Mouse (Mus musculus): ENCODE measurements around the gene Sipa1l3. TPM values are rescaled to one million over a fixed set of nuclear protein-coding genes. Genes with fewer than 3 reads are reported as not detected.

Sipa1l3 gene
- polyA plus RNA-seq, 1 experiment from 2014 or later = 21.6 TPM

- no peak overlapping the region for H3K4me3 ChIP-seq (ENCODE audit: low read length)
- no peaks in the 10 kb centered on the region for H3K9me3 ChIP-seq (ENCODE audit: control insufficient read depth, low read length)
- no peaks in the 10 kb centered on the region for H3K27me3 ChIP-seq (ENCODE audit: control insufficient read depth, insufficient read depth, low read depth, low read length)
- no peaks in the 10 kb centered on the region for H3K36me3 ChIP-seq (ENCODE audit: control insufficient read depth, insufficient read depth, low read length)
- H3K9ac ChIP-seq (ENCODE audit: low read length) = 0 out of 2 replicates have a peak overlapping the region, but pooled peaks have one; percentile 15
- WGBS = 83% methylated on average over 10 of the region's 10 CpGs
- H3K4me1 ChIP-seq (replicated peaks; ENCODE audit: control insufficient read depth, insufficient read depth, low read length) = peaks cover 56% of the 10 kb centered on the region
- H3K27ac ChIP-seq (ENCODE audit: low read length) = no peak overlapping the region
- H3K4me2 ChIP-seq (ENCODE audit: low read depth, low read length) = no peak overlapping the region
- no peak for ATAC-seq (ENCODE audit: low read depth)
These were observed 84.7 kb downstream of the Sipa1l3 start for GRCm38 (mm10) chr7:29433725-29434124.

GRCm38 (mm10) chr7:29432947-29433553, 85.4 kb downstream of the Sipa1l3 start:
- no peaks in the 10 kb centered on the region for H3K9me3 ChIP-seq (ENCODE audit: control insufficient read depth, low read length)
- no peak overlapping the region for H3K9ac ChIP-seq (ENCODE audit: low read length)
- ATAC-seq (ENCODE audit: low read depth) = no peak
- H3K36me3 ChIP-seq (ENCODE audit: control insufficient read depth, insufficient read depth, low read length) = no peaks in the 10 kb centered on the region
- H3K27ac ChIP-seq (ENCODE audit: low read length) = 0 out of 2 replicates have a peak overlapping the region, but pooled peaks have one; percentile 20
- H3K27me3 ChIP-seq (ENCODE audit: control insufficient read depth, insufficient read depth, low read depth, low read length) = no peaks in the 10 kb centered on the region
- peaks cover 49% of the 10 kb centered on the region for H3K4me1 ChIP-seq (replicated peaks; ENCODE audit: control insufficient read depth, insufficient read depth, low read length)
- WGBS = 67% methylated on average over 11 of the region's 11 CpGs
- no peak overlapping the region for H3K4me3 ChIP-seq (ENCODE audit: low read length)
- H3K4me2 ChIP-seq (ENCODE audit: low read depth, low read length) = no peak overlapping the region

- Histone ChIP-seq H3K27me3 (ENCODE audit: control insufficient read depth, insufficient read depth, low read depth, low read length) (no peaks in the 10 kb centered on the region), H3K9ac (ENCODE audit: low read length) (no peak overlapping the region), H3K9me3 (ENCODE audit: control insufficient read depth, low read length) (no peaks in the 10 kb centered on the region), H3K27ac (ENCODE audit: low read length) (0 out of 2 replicates have a peak overlapping the region, but pooled peaks have one; percentile 20), H3K36me3 (ENCODE audit: control insufficient read depth, insufficient read depth, low read length) (no peaks in the 10 kb centered on the region), H3K4me2 (ENCODE audit: low read depth, low read length) (no peak overlapping the region), H3K4me1 (replicated peaks; ENCODE audit: control insufficient read depth, insufficient read depth, low read length) (peaks cover 45% of the 10 kb centered on the region), H3K4me3 (ENCODE audit: low read length) (no peak overlapping the region)
- ATAC-seq (ENCODE audit: low read depth) = peak; percentile 32
- WGBS = 54% methylated on average over 15 of the region's 15 CpGs
These were observed 86.1 kb downstream of the Sipa1l3 start for GRCm38 (mm10) chr7:29432180-29432946.

GRCm38 (mm10) chr7:29430739-29431211, 87.7 kb downstream of the Sipa1l3 start:
- 28% methylated on average over 6 of the region's 6 CpGs for WGBS
- no peak overlapping the region for H3K9ac ChIP-seq (ENCODE audit: low read length)
- H3K27ac ChIP-seq (ENCODE audit: low read length) = peak overlapping the region; percentile 27; the same call in 1 of the 2 replicates
- ATAC-seq (ENCODE audit: low read depth) = peak; percentile 34; the same call in 1 of the 2 replicates
- H3K36me3 ChIP-seq (ENCODE audit: control insufficient read depth, insufficient read depth, low read length) = no peaks in the 10 kb centered on the region
- H3K9me3 ChIP-seq (ENCODE audit: control insufficient read depth, low read length) = no peaks in the 10 kb centered on the region
- no peak overlapping the region for H3K4me3 ChIP-seq (ENCODE audit: low read length)
- H3K4me1 ChIP-seq (replicated peaks; ENCODE audit: control insufficient read depth, insufficient read depth, low read length) = peaks cover 35% of the 10 kb centered on the region
- no peak overlapping the region for H3K4me2 ChIP-seq (ENCODE audit: low read depth, low read length)
- no peaks in the 10 kb centered on the region for H3K27me3 ChIP-seq (ENCODE audit: control insufficient read depth, insufficient read depth, low read depth, low read length)

- 75% methylated on average over 8 of the region's 8 CpGs for WGBS
- no peak for ATAC-seq (ENCODE audit: low read depth)
- peaks cover 42% of the 10 kb centered on the region for H3K4me1 ChIP-seq (replicated peaks; ENCODE audit: control insufficient read depth, insufficient read depth, low read length)
These were observed 92.4 kb downstream of the Sipa1l3 start for GRCm38 (mm10) chr7:29426056-29426455.

GRCm38 (mm10) chr7:29425413-29425827, 93.0 kb downstream of the Sipa1l3 start:
- WGBS = 15% methylated on average over 7 of the region's 7 CpGs
- H3K27me3 ChIP-seq (ENCODE audit: control insufficient read depth, insufficient read depth, low read depth, low read length) = no peaks in the 10 kb centered on the region
- peaks cover 38% of the 10 kb centered on the region for H3K4me1 ChIP-seq (replicated peaks; ENCODE audit: control insufficient read depth, insufficient read depth, low read length)
- no peak overlapping the region for H3K9ac ChIP-seq (ENCODE audit: low read length)
- H3K27ac ChIP-seq (ENCODE audit: low read length) = peak overlapping the region; percentile 76
- H3K4me3 ChIP-seq (ENCODE audit: low read length) = no peak overlapping the region
- ATAC-seq (ENCODE audit: low read depth) = peak; percentile 77
- H3K36me3 ChIP-seq (ENCODE audit: control insufficient read depth, insufficient read depth, low read length) = no peaks in the 10 kb centered on the region
- H3K9me3 ChIP-seq (ENCODE audit: control insufficient read depth, low read length) = no peaks in the 10 kb centered on the region
- no peak overlapping the region; the same call in 1 of the 2 replicates for H3K4me2 ChIP-seq (ENCODE audit: low read depth, low read length)

More at GRCm38 (mm10) chr7:29426056-29426455, 92.4 kb downstream of the Sipa1l3 start:
- Histone ChIP-seq H3K9ac (ENCODE audit: low read length) (no peak overlapping the region), H3K36me3 (ENCODE audit: control insufficient read depth, insufficient read depth, low read length) (no peaks in the 10 kb centered on the region), H3K27ac (ENCODE audit: low read length) (peak overlapping the region; percentile 76), H3K9me3 (ENCODE audit: control insufficient read depth, low read length) (no peaks in the 10 kb centered on the region), H3K27me3 (ENCODE audit: control insufficient read depth, insufficient read depth, low read depth, low read length) (no peaks in the 10 kb centered on the region), H3K4me3 (ENCODE audit: low read length) (no peak overlapping the region), H3K4me2 (ENCODE audit: low read depth, low read length) (no peak overlapping the region)

- WGBS = 5% methylated on average over 5 of the region's 5 CpGs
- no peak overlapping the region for H3K9ac ChIP-seq (ENCODE audit: low read length)
- no peaks in the 10 kb centered on the region for H3K27me3 ChIP-seq (ENCODE audit: control insufficient read depth, insufficient read depth, low read depth, low read length)
- H3K4me1 ChIP-seq (replicated peaks; ENCODE audit: control insufficient read depth, insufficient read depth, low read length) = peaks cover 42% of the 10 kb centered on the region
- H3K4me2 ChIP-seq (ENCODE audit: low read depth, low read length) = peak overlapping the region; percentile 19
- no peaks in the 10 kb centered on the region for H3K9me3 ChIP-seq (ENCODE audit: control insufficient read depth, low read length)
- no peak overlapping the region for H3K4me3 ChIP-seq (ENCODE audit: low read length)
- peak; percentile 77 for ATAC-seq (ENCODE audit: low read depth)
- peak overlapping the region; percentile 76 for H3K27ac ChIP-seq (ENCODE audit: low read length)
- H3K36me3 ChIP-seq (ENCODE audit: control insufficient read depth, insufficient read depth, low read length) = no peaks in the 10 kb centered on the region
These were observed 93.8 kb downstream of the Sipa1l3 start for GRCm38 (mm10) chr7:29424690-29425089.

GRCm38 (mm10) chr7:29421909-29422244, 96.6 kb downstream of the Sipa1l3 start:
- H3K27ac ChIP-seq (ENCODE audit: low read length) = no peak overlapping the region
- no peak overlapping the region for H3K4me3 ChIP-seq (ENCODE audit: low read length)
- WGBS = 47% methylated on average over 3 of the region's 3 CpGs
- ATAC-seq (ENCODE audit: low read depth) = no peak
- H3K9ac ChIP-seq (ENCODE audit: low read length) = no peak overlapping the region
- H3K4me1 ChIP-seq (replicated peaks; ENCODE audit: control insufficient read depth, insufficient read depth, low read length) = peaks cover 67% of the 10 kb centered on the region
- H3K4me2 ChIP-seq (ENCODE audit: low read depth, low read length) = no peak overlapping the region
- no peaks in the 10 kb centered on the region for H3K36me3 ChIP-seq (ENCODE audit: control insufficient read depth, insufficient read depth, low read length)
- H3K27me3 ChIP-seq (ENCODE audit: control insufficient read depth, insufficient read depth, low read depth, low read length) = no peaks in the 10 kb centered on the region
- no peaks in the 10 kb centered on the region for H3K9me3 ChIP-seq (ENCODE audit: control insufficient read depth, low read length)

- Histone ChIP-seq H3K9ac (ENCODE audit: low read length) (no peak overlapping the region), H3K27ac (ENCODE audit: low read length) (no peak overlapping the region), H3K27me3 (ENCODE audit: control insufficient read depth, insufficient read depth, low read depth, low read length) (no peaks in the 10 kb centered on the region), H3K4me2 (ENCODE audit: low read depth, low read length) (no peak overlapping the region), H3K4me3 (ENCODE audit: low read length) (no peak overlapping the region), H3K36me3 (ENCODE audit: control insufficient read depth, insufficient read depth, low read length) (no peaks in the 10 kb centered on the region), H3K9me3 (ENCODE audit: control insufficient read depth, low read length) (no peaks in the 10 kb centered on the region), H3K4me1 (replicated peaks; ENCODE audit: control insufficient read depth, insufficient read depth, low read length) (peaks cover 71% of the 10 kb centered on the region)
- WGBS = 56% methylated on average over 12 of the region's 12 CpGs
- no peak for ATAC-seq (ENCODE audit: low read depth)
These were observed 97.1 kb downstream of the Sipa1l3 start for GRCm38 (mm10) chr7:29421240-29421908.
